Mouse (Mus musculus) urinary bladder, adult 18-20 months (tissue): ENCODE results near the gene Itga3.
"Not testable (repeated sequence)": the region's sequence is repeated elsewhere in the genome, so short reads cannot be mapped to it uniquely, and the experiment has no call there.

ENCODE experiments used
- DNase-seq, 2 experiments: peaks; one replicate each; pipeline ENCODE4 v3.0.0; 2022; ENCODE audit warnings: low spot score in 2 of 2, mixed read lengths in 2 of 2

The Itga3 gene

DNA sequence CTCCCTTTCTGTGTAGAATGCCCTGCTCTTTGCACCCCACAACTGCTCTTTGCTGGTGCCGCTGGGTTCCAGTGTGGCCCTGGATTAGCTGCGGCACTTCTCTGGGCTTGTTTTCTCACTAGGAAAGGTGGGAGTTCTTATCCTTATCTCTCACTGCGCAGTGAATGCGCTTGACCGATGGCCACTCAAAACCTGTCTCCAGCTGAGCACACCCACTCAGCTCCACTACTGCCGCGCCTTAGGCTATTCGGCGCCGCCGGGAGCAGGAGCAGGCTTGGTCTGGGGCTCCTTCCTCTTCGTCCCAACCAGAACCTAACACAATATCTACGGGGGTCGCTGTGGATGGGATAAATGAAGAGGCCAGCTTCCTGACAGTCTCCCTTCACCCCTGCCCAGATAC lies 43.0 kb downstream of the Itga3 start:
- no peak for DNase-seq

DNA sequence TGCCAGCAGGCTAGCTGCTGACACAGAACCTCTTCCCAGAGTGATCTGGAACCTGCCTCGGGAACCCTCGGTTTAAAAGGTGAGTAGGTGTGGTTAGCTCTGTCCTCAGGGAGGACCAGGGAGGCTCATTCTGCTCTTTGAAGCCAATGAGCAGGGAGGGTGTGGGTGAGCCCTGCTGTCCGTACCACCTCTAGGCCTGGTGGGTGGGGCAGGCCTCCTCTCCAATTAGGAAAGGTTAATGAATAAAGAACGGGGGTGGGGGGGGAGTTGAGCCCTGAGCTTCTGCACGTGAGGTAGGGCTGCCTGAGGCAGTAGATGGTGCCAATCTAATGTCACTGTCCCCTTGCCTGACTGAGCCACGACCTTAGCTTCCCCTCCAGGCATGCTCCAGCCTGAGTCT lies 43.7 kb downstream of the Itga3 start:
- DNase-seq = no peak

DNA sequence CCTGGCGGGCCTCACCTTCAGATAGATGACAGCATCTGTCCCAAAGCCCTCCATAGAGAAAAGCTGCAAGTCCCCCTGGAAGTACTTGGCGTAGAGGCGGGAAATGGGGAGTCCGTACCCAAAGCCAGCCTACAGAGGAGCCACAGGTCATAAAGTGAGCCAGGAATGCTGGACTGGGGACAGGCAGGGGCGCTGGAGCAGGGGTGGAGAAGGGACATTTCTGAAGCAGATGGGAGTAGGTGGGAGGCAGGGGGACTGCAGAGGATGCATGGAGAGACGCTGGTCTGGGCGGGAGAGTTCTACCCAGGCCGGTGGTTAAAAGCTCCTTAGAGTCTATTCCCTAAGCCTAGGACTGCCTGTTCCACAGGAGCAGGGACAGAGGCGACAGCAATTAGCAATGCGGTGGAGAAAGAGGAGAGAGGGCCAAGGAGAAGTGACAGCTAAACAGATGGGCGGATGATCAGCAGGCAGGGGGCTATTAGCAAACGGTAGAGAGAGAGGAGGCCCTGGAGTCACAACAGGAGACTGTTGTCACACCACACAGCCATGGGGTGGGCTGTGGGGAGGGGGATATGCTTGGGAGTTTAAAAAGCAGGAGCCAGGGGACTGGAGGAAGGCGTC lies 48.6 kb downstream of the Itga3 start:
- no peak for DNase-seq

DNA sequence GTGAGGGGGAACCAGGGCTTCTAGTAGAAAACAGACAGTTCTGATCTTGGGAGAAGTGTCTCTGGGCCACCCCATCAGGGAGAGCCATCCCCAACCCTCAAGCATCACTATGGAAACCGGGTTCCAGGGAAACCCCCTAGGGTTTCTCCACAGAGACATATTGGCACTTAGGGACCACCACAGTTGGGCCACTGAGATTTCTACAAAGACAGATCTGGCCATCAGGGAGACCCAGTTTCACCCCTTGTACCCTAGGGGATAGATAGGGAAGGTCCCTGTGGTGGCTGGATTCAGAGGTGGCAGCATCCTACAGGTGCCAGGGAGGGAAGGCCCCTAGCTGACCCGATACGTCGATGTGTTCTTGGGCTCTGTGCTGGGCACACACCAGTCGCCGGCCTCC lies 49.8 kb downstream of the Itga3 start:
- DNase-seq = no peak

DNA sequence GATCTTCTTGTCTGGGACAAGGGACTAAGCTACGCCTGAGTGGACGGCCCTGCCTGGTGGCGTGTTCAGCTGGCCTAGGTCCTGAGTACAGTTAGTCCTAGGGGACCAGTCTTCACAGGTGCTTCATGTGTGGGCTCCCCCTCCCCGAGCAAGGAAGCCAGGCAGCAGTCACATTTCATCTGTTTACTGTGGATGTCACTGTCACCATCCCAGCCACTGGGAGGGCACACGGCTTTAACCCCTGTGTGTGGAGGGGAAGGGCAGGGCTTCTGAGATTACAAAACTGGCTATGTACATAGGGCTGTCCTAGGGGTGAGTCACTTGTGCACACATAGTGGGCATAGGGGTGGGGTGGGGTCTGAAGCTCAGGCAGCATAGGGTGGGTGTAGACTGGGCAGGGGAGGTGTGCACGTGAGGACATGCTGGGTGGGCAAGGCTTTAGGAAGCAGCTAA lies 50.5 kb downstream of the Itga3 start:
- peak in 1 of 2 experiments; percentile 43 for DNase-seq

DNA sequence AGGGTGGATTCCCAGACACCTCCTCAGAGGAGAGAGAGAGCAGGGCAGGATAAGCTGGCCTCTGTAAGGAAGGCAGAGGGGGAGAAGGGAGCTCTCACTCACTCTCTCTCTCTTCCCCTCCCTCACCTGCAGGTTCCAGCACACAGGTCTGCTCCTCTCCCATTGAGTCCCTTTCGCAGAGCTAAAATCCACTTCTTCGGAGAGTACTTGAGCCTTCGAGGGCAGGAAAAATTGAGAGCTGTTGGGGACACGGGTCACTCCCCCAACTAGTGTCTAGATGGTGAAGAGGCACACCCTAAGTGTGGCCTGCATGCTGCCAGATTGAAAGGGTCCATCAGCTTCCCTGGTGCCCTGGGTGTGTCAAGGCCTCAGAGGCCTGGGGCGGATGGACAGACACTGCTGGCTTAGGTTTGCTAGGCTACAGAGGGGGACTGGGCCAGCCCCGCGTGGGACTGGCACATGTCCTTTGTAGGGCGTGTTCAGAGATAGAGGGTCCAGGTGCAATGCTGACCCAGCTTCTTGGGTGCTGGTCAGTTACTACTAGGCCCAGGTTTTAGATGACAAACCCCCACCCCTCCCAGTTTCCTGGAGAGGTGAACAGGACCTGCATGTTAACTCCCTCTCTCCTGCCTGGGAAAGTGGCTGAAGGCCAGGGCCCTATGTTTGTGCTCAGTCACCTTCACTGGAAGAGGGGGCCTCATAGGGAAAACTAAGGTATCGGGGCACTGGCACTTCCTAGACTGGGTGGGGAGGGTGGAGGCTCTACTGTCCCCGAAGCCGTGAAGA lies 51.2 kb downstream of the Itga3 start:
- DNase-seq = no peak

DNA sequence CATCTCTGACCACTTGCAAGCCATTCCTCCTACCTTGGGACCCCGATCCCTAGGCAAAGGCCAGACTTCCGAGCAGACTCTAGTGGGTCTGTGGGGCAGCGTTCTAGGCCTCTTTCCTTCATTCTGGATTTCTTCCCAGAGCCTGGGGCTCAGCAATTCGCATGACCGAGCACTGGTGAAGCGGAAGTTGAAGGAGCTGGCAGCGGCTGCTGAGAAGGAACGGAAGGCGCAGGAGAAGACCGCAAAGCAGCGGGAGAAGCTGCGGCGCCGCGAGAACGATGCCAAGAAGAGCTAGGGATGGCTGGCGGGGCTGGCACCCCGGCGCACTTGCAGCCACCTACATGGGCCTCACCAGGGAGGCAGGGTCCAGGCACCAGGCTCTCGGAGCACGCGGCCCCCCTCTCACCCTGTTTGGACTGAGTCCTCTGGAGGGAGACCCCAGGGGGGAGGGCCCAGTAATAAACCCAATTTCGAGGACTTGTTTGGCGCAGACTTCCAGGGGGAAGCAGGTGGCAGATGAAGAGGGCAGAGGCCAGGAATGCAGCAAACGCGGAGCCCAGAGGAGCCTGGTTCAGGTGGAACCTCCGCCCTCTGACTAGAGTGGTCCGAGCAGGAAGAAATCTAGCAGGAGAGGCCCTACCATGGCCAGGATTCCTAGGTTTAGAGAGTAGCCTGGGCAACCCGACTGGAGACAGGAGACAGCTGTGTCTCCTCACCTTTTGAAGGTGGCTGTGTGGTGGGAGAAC lies 52.0 kb downstream of the Itga3 start:
- DNase-seq = no peak

DNA sequence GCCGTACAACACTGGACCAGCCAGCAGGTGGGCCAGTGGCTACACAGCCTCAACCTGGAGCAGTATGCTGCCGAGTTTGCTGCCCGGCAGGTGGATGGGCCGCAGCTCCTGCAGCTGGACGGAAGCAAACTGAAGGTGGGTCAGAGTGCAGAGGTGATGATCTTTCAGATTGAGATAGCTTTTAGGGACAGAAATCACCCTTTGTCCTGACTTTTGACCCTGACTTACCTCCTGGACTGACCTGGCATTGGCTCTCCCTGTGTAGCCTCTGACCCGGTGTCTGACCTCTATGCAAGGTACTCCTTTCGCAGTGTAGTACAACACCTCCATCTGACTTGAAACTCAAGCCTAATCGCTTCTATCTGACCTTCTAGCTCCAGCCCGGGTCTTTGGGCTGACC lies 53.1 kb downstream of the Itga3 start:
- DNase-seq = no peak

DNA sequence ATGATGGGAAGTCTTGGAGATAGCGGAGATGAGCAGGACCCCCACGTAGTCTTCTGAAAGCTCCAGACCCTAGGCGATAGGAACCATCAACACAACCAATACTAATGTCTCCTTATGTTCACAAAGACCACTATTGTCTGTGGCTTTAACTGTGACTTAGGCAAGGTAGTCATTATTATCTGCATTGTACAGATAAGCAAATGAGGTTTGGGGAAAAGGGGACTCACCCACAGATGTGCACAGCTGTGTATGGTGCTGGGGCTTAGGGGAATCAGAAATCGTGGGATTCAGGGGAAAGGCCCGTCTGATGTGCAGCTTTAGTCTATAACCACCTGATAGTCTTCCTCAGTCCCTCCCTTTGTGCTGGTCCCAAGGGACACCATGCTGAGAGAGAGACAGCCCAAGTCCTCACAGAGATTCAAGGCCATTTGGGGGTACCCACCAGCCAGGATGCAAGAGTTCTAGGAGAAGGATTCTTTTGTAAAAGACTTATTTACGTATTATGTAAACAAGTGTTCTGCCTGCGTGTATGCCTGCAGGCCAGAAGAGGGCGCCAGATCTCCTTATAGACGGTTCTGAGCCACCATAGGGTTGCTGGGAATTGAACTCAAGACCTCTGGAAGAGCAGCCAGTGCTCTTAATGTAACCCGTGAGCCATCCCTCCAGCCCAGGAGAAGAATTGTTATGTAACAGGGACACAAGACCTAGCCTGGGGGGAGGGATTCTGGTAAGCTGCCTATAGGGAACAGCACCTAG lies 54.2 kb downstream of the Itga3 start:
- no peak for DNase-seq

DNA sequence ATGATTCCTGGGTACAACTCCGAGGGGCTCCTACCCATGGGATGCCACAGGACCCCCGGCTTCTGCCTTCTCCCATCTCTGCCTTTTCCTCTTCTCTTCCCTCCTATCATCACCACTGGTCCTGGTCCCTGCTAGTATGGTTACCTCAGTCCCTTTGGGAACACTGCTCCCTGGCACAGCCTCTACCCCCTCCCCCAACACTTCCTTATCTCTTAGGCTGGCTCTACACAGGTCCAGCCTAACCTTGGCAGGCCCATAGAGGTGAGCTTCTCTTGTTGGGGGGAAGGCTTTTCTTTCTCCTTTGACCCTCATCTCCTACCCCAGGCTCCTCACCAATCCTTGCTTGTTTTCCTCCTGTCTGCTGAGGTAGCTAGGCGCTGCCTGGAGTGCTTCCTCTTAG lies 61.1 kb downstream of the Itga3 start:
- no peak for DNase-seq

DNA sequence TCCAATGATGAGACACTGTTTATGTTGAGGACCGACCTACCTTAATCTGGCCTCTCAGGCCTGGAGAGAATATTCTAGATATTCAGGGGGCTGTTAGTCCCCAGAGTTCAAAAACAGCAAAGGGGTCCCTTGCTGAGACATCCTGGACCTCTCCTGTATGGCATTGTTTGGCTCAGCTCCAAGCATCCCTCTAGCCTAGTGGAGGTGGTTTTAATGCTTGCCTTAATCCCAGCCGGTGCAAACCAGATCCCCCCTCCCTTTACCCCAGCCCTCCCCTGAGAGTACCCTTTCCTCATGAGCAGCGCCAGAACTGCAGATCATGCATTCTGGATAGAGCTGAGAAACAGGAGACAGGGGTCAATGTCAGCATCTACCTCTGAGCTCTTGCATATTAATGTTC lies 64.1 kb downstream of the Itga3 start:
- DNase-seq = no peak

DNA sequence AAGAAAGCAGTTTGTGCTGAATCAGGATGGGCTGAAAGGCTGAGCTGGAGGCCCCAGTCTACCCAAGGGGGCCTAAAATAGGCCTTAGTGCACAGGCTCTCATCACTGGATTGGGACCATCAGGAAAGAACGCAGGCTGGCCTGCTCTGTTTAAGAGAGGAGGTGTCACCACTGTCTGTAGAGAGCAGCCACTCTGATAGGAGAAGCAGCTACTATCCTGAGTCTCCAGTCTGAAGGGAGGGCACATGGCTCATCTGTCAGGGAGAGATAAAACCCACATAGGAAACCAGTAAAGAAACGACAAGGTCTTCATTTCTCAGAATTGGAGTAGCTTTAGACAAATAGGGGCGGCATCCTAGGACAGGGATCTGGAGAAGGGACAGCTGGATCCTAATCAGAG lies 64.5 kb downstream of the Itga3 start:
- DNase-seq = no peak

DNA sequence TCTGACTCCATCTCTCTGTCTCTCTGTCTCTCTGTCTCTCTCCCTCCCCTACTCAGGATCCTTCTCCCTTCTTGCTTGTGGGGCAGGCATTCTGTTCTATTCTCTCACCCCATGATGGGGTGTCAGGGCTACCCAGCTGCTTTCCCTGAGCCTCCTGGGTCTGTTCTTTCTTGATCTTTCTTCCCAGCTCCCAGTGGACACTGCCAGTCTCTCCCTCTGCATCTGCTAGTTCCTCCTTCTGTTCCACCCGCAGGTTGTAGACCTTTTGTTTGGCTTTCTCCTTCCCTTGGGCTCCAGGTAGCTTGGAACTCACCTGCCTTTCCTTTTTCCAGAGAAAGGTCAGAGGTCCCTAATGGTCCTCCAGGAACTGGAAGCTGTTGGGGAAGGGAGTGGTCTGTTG lies 65.2 kb downstream of the Itga3 start:
- no peak for DNase-seq

DNA sequence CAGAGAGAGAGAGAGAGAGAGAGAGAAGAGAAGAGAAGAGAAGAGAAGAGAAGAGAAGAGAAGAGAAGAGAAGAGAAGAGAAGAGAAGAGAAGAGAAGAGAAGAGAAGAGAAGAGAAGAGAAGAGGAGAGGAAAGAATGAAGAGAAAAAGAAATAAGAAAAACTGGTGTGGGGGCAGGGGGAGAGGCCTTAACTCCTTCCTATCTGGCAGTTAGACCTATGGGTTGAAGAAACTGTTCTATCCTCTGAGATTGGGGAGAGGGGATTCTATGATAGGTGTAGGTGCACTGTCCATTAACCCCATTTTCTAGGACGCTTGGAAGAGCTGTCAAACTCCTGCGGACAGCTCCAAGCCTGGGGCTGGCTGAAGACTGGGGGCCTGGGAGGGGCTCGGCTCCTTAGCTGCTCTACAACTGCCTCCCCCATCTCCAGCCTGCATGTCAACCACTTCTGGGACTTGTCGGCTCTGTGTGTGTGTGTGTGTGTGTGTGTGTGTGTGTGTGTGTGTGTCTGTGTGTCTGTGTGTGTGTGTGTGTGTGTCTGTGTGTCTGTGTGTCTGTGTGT lies 65.7 kb downstream of the Itga3 start:
- DNase-seq = not testable (repeated sequence)

DNA sequence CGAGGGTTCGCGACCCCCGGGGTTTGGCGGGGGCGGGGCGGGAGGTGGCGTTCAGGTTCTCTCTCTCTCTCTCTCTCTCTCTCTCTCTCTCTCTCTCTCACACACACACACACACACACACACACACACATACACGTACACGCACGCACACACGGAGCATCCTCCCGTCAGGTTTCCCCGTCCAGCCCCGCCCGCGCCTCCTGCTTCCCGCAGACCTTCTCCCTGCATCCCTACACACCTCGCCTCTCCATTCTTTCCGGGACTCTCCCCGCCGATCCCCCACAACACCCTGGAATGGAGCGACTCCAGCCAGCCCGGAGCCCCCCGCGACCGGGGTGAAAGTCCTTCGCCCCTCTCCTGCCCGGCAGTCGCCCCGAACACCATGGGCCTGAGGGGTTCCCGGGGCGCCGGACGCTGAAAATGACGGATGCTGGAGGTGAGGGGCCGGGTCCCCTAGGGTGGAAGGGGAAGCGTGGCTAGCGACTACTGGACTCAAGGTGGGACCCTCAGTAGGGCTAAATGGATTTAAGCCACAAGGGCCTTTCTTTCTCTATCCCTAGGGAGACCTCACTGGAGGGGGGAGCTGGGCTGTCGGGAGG lies 66.4 kb downstream of the Itga3 start:
- DNase-seq = no peak

DNA sequence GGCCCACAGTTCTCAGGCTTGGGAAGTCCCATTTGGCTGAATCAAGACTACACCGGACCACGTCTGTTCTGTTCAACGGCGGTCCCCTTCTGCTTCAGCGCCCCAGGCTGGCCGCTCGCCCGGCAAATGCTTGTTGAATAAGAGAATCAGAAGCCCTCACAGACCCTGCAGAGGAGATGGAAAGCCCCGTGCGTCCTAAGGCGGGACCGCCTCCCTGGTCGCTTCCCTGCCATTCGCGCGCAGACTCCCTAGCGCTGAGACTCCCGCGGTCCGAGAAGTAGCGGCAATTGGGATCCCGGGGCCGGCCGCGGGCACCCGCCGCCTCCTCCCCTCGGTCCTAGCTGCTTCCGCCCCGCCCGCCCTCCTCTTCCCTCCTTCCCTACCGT lies 67.0 kb downstream of the Itga3 start, which contains the start of gene Samd14:
Gene Samd14, plus strand, starts transcription at position 251 of the 386 bp plus-strand sequence.
- DNase-seq = peak in 1 of 2 experiments; percentile 53

DNA sequence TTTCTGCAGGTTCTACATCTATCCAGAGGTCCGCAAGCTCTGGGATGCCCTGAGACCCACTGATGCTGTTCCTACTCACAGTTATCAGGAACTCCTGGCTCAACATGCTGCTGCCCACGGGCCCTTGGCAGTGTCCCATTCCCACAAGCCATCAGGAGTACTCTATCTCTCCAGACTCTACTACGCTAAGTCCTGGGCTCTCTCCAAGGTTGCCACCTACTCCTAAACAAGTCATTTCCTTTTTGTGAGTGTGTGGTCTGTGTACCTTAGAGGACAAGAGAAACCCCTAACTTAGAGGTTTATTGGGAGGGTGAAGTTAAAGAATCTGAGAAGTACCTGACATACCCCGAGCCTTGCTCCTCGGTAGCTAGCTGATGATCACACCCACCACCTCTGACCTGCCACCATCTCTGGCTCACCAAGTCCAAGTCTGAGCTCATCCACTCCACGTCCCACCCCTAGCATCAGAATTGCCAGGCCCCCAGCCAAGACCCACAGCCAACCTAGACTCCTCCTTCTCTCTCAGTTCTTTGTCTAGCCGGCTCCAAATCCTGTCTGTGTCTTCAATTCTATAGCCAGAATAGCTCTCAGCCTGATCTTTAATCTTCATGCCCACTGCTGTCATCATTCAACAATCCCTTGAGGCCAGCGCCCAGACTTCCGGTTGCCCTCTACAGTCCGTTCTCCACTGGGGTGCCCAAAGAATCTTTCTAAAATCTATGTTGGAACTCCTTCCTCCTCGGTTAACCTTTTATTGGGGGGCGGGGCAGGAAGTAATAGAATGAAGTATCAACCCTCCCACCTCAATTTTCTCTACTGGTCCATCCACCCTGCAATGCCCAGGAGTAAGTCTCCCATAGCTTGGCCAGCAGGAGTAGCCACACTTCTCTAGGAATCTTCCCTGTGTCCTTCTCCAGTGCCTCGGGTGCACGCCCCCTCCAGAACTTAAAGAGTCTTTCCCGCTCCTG lies 67.7 kb downstream of the Itga3 start:
- DNase-seq = no peak

DNA sequence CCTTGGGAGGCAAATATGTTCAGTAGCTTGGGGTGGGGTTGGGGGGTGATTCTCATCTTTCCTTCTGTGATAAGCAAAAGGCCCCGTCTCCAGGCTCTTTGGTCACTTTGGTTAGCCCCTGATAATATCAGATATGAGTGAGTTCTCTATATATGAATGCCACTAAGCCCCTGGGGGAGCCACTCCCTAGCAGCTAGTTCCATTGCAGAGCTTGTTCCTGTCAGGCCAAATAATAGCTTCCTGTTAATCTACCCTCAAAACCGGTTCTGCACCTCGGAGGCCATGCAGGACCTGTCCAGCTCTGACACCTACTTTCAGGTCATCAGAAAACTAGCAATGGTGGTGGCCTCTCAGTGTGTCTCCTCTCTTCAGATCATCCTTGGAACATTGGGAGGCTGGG lies 69.2 kb downstream of the Itga3 start:
- DNase-seq = no peak

DNA sequence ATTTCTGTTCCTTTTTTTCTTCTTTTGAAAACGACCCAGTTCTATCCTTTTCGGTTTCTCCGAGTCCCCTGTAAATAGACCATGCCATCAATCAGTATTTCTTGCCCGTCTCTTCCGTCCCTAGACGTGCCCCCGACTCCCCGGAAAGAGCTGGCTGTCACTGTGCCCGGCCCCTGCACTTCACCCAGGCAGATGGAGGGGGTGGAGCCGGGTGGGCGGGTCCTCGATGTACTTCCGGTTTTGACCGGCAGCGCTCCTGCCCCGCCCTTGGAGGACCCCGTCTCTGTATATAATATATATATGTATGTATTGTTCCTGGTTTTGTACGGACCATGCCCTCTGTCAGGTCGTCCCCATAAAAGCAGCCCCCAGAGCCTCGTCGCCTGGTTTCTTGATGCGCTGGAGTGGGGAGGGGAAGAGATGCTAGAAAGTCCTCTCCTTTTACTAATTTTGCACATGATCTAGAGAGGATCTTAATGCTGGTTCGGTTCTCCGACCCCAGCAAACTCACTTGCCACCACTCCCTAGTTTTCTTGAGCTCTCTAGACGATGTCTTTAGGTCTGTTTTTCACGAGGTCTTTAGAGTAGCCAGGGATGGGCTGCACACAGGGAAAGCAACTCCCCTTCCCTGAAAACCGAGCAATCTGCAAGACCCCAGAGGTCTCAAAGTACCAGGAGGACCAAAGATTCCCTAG lies 69.9 kb downstream of the Itga3 start:
- peak; percentile 69 to 75 for DNase-seq
